Mouse (Mus musculus) ES-E14 (cell line): ENCODE measurements around the gene Twf2. TPM values are rescaled to one million over a fixed set of nuclear protein-coding genes. Genes with fewer than 3 reads are reported as not detected.

Experiments used
- DNase-seq: peaks from one replicate; pipeline ENCODE4 v3.0.0-alpha.2; 2013; ENCODE audit warnings: low read depth, low spot score
- H3K27ac ChIP-seq: 2 replicates; pipeline ENCODE4 v1.5.1; 2012; ENCODE audit warnings: low read depth, mild to moderate bottlenecking, low read length, moderate library complexity, mixed read lengths; ENCODE audit not compliant: poor library complexity, insufficient read depth, severe bottlenecking
- H3K36me3 ChIP-seq: 2 replicates; pipeline ENCODE4 v1.6.1; 2012; ENCODE audit warnings: mild to moderate bottlenecking, low read length, moderate library complexity, mixed read lengths; ENCODE audit not compliant: control insufficient read depth, poor library complexity, insufficient read depth, severe bottlenecking
- H3K4me1 ChIP-seq, 2 experiments: fragments of 150-350 bp in 1 of 2; sonication (generic) in 1 of 2; 2 replicates each; pipeline ENCODE4 v1.6.1; 2012; ENCODE audit warnings: low read length in 2 of 2, mild to moderate bottlenecking in 1 of 2, mixed read lengths in 1 of 2; ENCODE audit not compliant: control insufficient read depth in 2 of 2, insufficient read depth in 2 of 2, poor library complexity in 1 of 2
- H3K4me3 ChIP-seq, 2 experiments: fragments of 150-350 bp in 1 of 2; sonication (generic) in 1 of 2; 2 replicates each; pipeline ENCODE4 v1.5.1; 2012; ENCODE audit warnings: low read length in 2 of 2, low read depth in 1 of 2, mild to moderate bottlenecking in 1 of 2, mixed read lengths in 1 of 2; ENCODE audit not compliant: insufficient read depth in 1 of 2, poor library complexity in 1 of 2, severe bottlenecking in 1 of 2
- H3K9ac ChIP-seq: 2 replicates; pipeline ENCODE4 v1.6.1; 2012; ENCODE audit warnings: low read depth, mild to moderate bottlenecking, low read length, mixed read lengths; ENCODE audit not compliant: poor library complexity, insufficient read depth, severe bottlenecking
- H3K9me3 ChIP-seq: fragments of 150-350 bp; sonication (generic); 2 replicates; pipeline ENCODE4 v1.6.1; 2012; ENCODE audit warnings: low read depth, mild to moderate bottlenecking, low read length; ENCODE audit not compliant: control insufficient read depth, insufficient read depth
- CHD2 ChIP-seq: IDR thresholded peaks from 2 replicates; pipeline ENCODE4 v1.6.1; 2014; ENCODE audit warnings: mild to moderate bottlenecking, low read depth, low read length, inconsistent platforms
- HCFC1 ChIP-seq: IDR thresholded peaks from 2 replicates; pipeline ENCODE4 v1.6.1; 2012; ENCODE audit warnings: low read length, inconsistent platforms, borderline replicate concordance; ENCODE audit not compliant: insufficient read depth
- MAFK ChIP-seq: IDR thresholded peaks from 2 replicates; pipeline ENCODE4 v1.6.1; 2014; ENCODE audit warnings: mild to moderate bottlenecking, low read depth, low read length, inconsistent platforms; ENCODE audit not compliant: insufficient read depth
- ZC3H11A ChIP-seq: IDR thresholded peaks from 2 replicates; pipeline ENCODE4 v1.6.1; 2012; ENCODE audit warnings: low read depth, mild to moderate bottlenecking, inconsistent platforms, low read length, borderline replicate concordance
- ZNF384 ChIP-seq: IDR thresholded peaks from 2 replicates; pipeline ENCODE4 v1.6.1; 2012; ENCODE audit warnings: low read depth, low read length, inconsistent platforms
- in situ Hi-C, 2 experiments: fragments of 600-800 bp; cut with MboI; formaldehyde crosslinking; loops; one replicate each; pipeline ENCODE4 v1.15.1; 2025; ENCODE audit warnings: low sequenced_read_pairs in 2 of 2, inconsistent platforms in 1 of 2; ENCODE audit not compliant: unreplicated experiment in 2 of 2
- total RNA-seq: library from RNA; depleted of rRNA; stranded (reverse); fragments of 300-350 nt; gene quantifications from 2 replicates; pipeline ENCODE4 v1.2.3, GENCODE M21; 2012; rRNA removed

The Twf2 gene
- total RNA-seq: 135 and 139 TPM in 2 replicates

- in situ Hi-C loops: no loop called here
- peak within 1 kb of the TSS; percentile 74 for H3K9ac ChIP-seq
- peaks cover 18% of the 10 kb centered on the region; the same call in 1 of the 2 replicates for H3K36me3 ChIP-seq
- DNase-seq: peak; percentile 86
- H3K4me3 ChIP-seq: peak within 1 kb of the TSS; percentile 74 to 94
- H3K9me3 ChIP-seq: no peaks in the 10 kb centered on the region
- H3K27ac ChIP-seq: peak within 1 kb of the TSS; percentile 16; the same call in 1 of the 2 replicates
- TF ChIP-seq ZC3H11A: no peak; the same call in 1 of the 2 replicates
- 0 out of 2 replicates have a peak, but pooled peaks have one; percentile 51 for TF ChIP-seq HCFC1
- H3K4me1 ChIP-seq: peaks cover 2 to 26% of the 10 kb centered on the region in 2 experiments; a peak in 3 of 4 replicates
These were observed at the start of gene Twf2 for GRCm38 (mm10) chr9:106202819-106203636. Gene Twf2, plus strand, starts transcription at chr9:106203108.

- in situ Hi-C loops: no loop called here
These were observed 48.8 kb upstream of the Twf2 start for GRCm38 (mm10) chr9:106154106-106154505.

GRCm38 (mm10) chr9:106156419-106156818, 46.5 kb upstream of the Twf2 start:
- H3K27ac ChIP-seq: no peak overlapping the region
- H3K36me3 ChIP-seq: no peaks in the 10 kb centered on the region
- no peak for DNase-seq
- H3K9ac ChIP-seq: no peak overlapping the region; the same call in 1 of the 2 replicates
- H3K4me1 ChIP-seq: peaks cover 8 to 10% of the 10 kb centered on the region in 2 experiments; a peak in 2 of 4 replicates
- H3K9me3 ChIP-seq: no peaks in the 10 kb centered on the region
- in situ Hi-C loops: no loop called here
- no peak overlapping the region for H3K4me3 ChIP-seq
- TF ChIP-seq HCFC1: no peak
- TF ChIP-seq ZC3H11A: peak; percentile 37; the same call in 1 of the 2 replicates

More at GRCm38 (mm10) chr9:106154106-106154505, 48.8 kb upstream of the Twf2 start:
- no peak overlapping the region for H3K9ac ChIP-seq
- peaks cover 3 to 14% of the 10 kb centered on the region in 2 experiments; a peak in 2 of 4 replicates for H3K4me1 ChIP-seq
- H3K4me3 ChIP-seq: no peak overlapping the region
- H3K9me3 ChIP-seq: no peaks in the 10 kb centered on the region
- H3K27ac ChIP-seq: no peak overlapping the region
- no peak for TF ChIP-seq ZNF384
- H3K36me3 ChIP-seq: no peaks in the 10 kb centered on the region
- no peak for DNase-seq

GRCm38 (mm10) chr9:106156921-106157622, 45.8 kb upstream of the Twf2 start:
- Histone ChIP-seq H3K27ac (no peak overlapping the region), H3K9me3 (no peaks in the 10 kb centered on the region), H3K9ac (no peak overlapping the region), H3K36me3 (no peaks in the 10 kb centered on the region), H3K4me1 (peaks cover 8 to 10% of the 10 kb centered on the region in 2 experiments; a peak in 2 of 4 replicates), H3K4me3 (no peak overlapping the region)
- TF ChIP-seq ZC3H11A (no peak), MAFK (no peak), CHD2 (no peak), ZNF384 (no peak), HCFC1 (no peak)
- in situ Hi-C loops: no loop called here
- DNase-seq: no peak

GRCm38 (mm10) chr9:106157623-106157925, 45.3 kb upstream of the Twf2 start:
- H3K4me1 ChIP-seq: peaks cover 8 to 10% of the 10 kb centered on the region in 2 experiments; a peak in 2 of 4 replicates
- H3K27ac ChIP-seq: no peak overlapping the region
- in situ Hi-C loops: no loop called here

More at GRCm38 (mm10) chr9:106157623-106157925, 45.3 kb upstream of the Twf2 start:
- TF ChIP-seq HCFC1: no peak
- TF ChIP-seq MAFK: no peak
- TF ChIP-seq ZNF384: no peak
- TF ChIP-seq CHD2: no peak
- TF ChIP-seq ZC3H11A: no peak
- no peak for DNase-seq
- Histone ChIP-seq H3K9ac (no peak overlapping the region), H3K9me3 (no peaks in the 10 kb centered on the region), H3K4me3 (no peak overlapping the region), H3K36me3 (no peaks in the 10 kb centered on the region)
